ENCODE assay signal across 7 mouse cellular contexts in genomic region chr12:80789849-80790694, GRCm38 (mm10). TPM values are rescaled to one million over a fixed set of nuclear protein-coding genes. Genes with fewer than 3 reads are reported as not detected.
DNase-seq lines count a peak whose midpoint lies in the region; ATAC-seq lines count a peak whose summit lies in the region.

Gene Susd6 (plus strand): TSS chr12:80790510.

- H3K9me3 ChIP-seq in intestine, embryonic 16.5 days (ENCODE audit: control insufficient read depth, low read length) = no peaks in the 10 kb centered on the region
- H3K9me3 ChIP-seq in midbrain, embryonic 11.5 days (ENCODE audit: control insufficient read depth, low read length) = no peaks in the 10 kb centered on the region

- WGBS in intestine, embryonic 16.5 days = 3% methylated on average over 53 of the region's 56 CpGs
- WGBS in midbrain, embryonic 11.5 days = 3% methylated on average over 54 of the region's 56 CpGs

- H3K4me3 ChIP-seq in intestine, embryonic 16.5 days (ENCODE audit: low read length) = peak within 1 kb of the TSS; percentile 94
- H3K4me3 ChIP-seq in midbrain, embryonic 11.5 days (ENCODE audit: low read depth, low read length) = peak within 1 kb of the TSS; percentile 92

- H3K27ac ChIP-seq in intestine, embryonic 16.5 days (ENCODE audit: low read length) = peak within 1 kb of the TSS; percentile 96
- H3K27ac ChIP-seq in midbrain, embryonic 11.5 days (ENCODE audit: low read depth, low read length) = peak within 1 kb of the TSS; percentile 95

- H3K36me3 ChIP-seq in intestine, embryonic 16.5 days (ENCODE audit: control insufficient read depth, insufficient read depth, low read length) = no peaks in the 10 kb centered on the region
- H3K36me3 ChIP-seq in midbrain, embryonic 11.5 days (ENCODE audit: control insufficient read depth, insufficient read depth, low read length) = no peaks in the 10 kb centered on the region

- H3K4me1 ChIP-seq in intestine, embryonic 16.5 days (ENCODE audit: control insufficient read depth, insufficient read depth, low read length) = peaks cover 34% of the 10 kb centered on the region
- peaks cover 10% of the 10 kb centered on the region for H3K4me1 ChIP-seq in midbrain, embryonic 11.5 days (ENCODE audit: control insufficient read depth, insufficient read depth, low read length)

- DNase-seq in adrenal gland, adult 2 months = peak; percentile 99
- DNase-seq in embryo, embryonic 11.5 days (ENCODE audit: low read depth, low spot score) = peak; percentile 98
- DNase-seq in gastrocnemius, postnatal 4 days (ENCODE audit: low spot score in 2 of 2) = peak; percentile 99
- peak; percentile 98 to 99 for DNase-seq in left cerebral cortex, postnatal 36 days (ENCODE audit: low spot score in 2 of 2)
- DNase-seq in midbrain, embryonic 11.5 days (ENCODE audit: low spot score, missing footprints) = peak; percentile 99
- peak; percentile 97 for DNase-seq in skeletal muscle tissue, adult 2 months (ENCODE audit: low read depth, low spot score)

- peak; percentile 96 for ATAC-seq in intestine, embryonic 16.5 days
- peak; percentile 98 for ATAC-seq in midbrain, embryonic 11.5 days (ENCODE audit: low FRiP score)

- H3K9ac ChIP-seq in intestine, embryonic 16.5 days (ENCODE audit: low read depth, low read length) = peak within 1 kb of the TSS; percentile 97
- H3K9ac ChIP-seq in midbrain, embryonic 11.5 days (ENCODE audit: low read length) = peak within 1 kb of the TSS; percentile 88

- intact Hi-C loops in left cerebral cortex, postnatal 36 days (cut with DNase I) = loop anchor here (5.0 kb wide), 2 partner anchors 57 to 157 kb away; partner anchors contain the start of gene Srsf5

- peak within 1 kb of the TSS; percentile 77 for H3K4me2 ChIP-seq in intestine, embryonic 16.5 days (ENCODE audit: low read depth, low read length)
- H3K4me2 ChIP-seq in midbrain, embryonic 11.5 days = peak within 1 kb of the TSS; percentile 85

- no peaks in the 10 kb centered on the region for H3K27me3 ChIP-seq in intestine, embryonic 16.5 days (replicated peaks; ENCODE audit: control insufficient read depth, insufficient read depth, low read length)
- no peaks in the 10 kb centered on the region for H3K27me3 ChIP-seq in midbrain, embryonic 11.5 days (ENCODE audit: control insufficient read depth, insufficient read depth, low read length)

RNA-seq across cellular contexts. Expression of gene Susd6, which starts in this region (rescaled TPM):
- total RNA-seq in adrenal gland, adult 2 months (2021) = 10 to 100 TPM; 50.4 to 57.8 TPM
- 61.5 and 62.6 TPM in 2 replicates for polyA plus RNA-seq in adrenal gland, adult 2 months (2012; rRNA removed)
- total RNA-seq in gastrocnemius, postnatal 4 days (2021) = 10 to 100 TPM; 32.4 to 32.5 TPM
- polyA plus RNA-seq in intestine, embryonic 16.5 days (2015; fragmentation: Nextera tagmentation; extraction: Ambion mirVana) = 16.4 and 20.0 TPM in 2 replicates
- 10 to 100 TPM; 31.6 to 40.0 TPM for total RNA-seq in left cerebral cortex, postnatal 36 days (2021)
- 18.4 and 19.0 TPM in 2 replicates for polyA plus RNA-seq in midbrain, embryonic 11.5 days (2014; fragmentation: Nextera tagmentation; extraction: Ambion mirVana)

Comparison
In these comparisons a context has a peak if more than half of its experiments do, and no peak if none do; other contexts are left out.
1. Peak in every context shown above with its lines: DNase-seq, ATAC-seq, H3K4me3 ChIP-seq and H3K27ac ChIP-seq.